Mouse (Mus musculus) frontal cortex, postnatal 10 days (tissue): ENCODE measurements around the gene Klkb1.
"Not testable (repeated sequence)": the region's sequence is repeated elsewhere in the genome, so short reads cannot be mapped to it uniquely, and the experiment has no call there.

Experiments
- DNase-seq, 2 experiments: peaks; one replicate each; pipeline ENCODE4 v3.0.0; 2022; ENCODE audit warnings: low spot score in 2 of 2, mixed read lengths in 1 of 2

Klkb1 gene

DNA sequence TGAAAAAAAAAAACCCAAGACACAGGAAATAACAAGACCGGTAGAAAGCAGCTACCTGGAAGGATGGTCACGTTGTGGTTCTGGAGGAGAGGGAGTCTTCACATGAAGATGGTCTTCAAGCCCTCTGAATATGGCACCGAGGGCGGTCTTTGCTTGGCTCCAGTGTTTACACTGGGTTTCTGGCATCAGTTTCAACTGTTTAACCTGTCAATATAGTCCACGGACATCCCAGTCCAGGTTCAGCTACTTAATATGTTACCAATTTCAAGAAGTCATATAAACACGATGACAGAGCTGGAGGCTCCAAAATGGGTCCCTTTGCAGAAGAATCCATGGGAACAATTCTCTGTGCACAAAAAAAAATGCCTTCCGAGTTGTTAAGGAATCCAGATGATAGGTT lies at the start of gene Klkb1:
Gene Klkb1 (minus strand): TSS at position 173 of the 400 bp plus-strand sequence.
- DNase-seq: no peak

DNA sequence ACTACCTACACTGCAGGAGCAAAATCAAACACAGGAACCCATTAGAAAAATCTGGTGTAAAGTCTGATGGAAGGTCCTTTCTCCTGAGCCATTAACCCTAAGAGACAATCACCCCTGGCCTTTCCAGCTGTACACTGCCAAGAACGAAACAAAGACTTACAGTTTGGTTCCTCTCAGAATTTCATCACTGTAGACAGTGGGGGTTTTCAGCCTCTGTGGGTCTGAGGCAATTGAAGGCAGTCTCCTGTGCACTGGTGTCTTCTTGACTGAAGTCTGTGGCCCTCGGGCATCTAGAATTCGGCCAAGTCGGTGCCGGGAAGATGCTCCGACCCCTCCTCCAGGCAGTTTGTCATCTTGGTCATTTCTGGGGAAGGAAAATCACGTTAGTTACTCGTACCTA lies 49.6 kb upstream of the Klkb1 start:
- DNase-seq: no peak

DNA sequence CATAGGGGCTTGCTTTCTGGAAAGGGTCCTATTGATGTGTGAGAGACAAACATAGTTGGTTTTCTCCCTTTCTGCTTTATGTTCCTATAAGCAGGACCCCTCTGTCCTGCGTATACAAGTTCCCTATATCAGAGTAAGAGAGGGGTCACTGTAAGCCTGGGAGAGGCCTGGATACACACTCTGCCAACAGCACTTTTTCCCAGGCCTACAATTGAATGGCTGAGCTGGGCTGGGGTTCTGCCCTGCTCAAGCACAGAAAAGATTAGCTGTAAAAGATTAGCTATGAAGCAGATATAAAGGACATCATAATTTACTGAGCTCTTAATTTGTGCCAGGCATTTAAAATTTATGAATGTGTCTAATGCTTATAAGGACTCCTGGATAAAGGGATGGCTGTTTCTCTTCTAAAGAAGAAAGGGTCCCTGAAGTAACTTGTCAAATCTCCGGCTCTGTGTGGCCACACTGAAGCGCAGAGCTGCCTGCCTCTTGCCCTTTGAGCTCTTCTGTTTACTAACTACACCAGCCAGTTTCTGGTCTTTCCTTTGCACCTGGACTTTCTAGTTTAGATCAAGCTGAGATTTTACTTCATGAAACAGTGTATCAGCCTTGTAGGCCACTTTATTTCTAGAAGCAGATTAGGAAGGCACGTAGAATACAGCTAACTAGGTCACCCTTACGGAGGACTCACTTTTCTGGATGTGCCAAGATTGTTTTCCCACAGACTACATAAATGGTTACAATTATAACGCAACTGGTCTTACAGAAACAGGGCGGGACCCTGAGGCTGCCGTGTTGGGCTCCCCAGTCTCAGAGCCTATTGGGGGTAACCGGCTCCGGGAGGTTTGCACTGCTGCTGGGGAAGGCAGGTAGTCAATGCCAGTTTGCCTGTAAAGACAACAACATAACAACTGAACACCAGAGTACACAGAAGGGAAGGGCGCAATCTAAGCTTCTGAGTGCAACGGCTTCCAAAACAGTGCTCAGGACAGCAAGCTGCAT lies 47.3 kb upstream of the Klkb1 start:
- DNase-seq: no peak

DNA sequence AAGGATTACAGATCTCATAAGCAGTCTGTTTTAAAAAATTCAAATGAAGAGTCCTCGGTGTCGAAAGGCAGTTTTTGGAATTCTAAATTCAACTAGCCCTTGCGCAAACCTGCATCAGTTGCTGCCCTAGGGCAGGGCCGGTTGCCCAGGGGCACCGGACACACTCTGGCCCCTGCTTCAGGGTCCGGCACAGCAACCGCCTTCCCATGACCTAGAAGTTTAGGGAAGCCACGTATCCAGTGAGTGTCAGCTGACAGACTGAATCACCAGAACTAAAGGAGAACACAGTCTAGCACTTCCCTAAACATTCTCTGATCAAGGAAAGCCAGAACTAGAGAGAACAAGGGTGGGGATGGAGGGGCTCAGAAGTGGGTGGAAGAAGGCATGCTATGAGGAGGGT lies 38.8 kb upstream of the Klkb1 start:
- peak in 1 of 2 experiments; percentile 9 for DNase-seq

DNA sequence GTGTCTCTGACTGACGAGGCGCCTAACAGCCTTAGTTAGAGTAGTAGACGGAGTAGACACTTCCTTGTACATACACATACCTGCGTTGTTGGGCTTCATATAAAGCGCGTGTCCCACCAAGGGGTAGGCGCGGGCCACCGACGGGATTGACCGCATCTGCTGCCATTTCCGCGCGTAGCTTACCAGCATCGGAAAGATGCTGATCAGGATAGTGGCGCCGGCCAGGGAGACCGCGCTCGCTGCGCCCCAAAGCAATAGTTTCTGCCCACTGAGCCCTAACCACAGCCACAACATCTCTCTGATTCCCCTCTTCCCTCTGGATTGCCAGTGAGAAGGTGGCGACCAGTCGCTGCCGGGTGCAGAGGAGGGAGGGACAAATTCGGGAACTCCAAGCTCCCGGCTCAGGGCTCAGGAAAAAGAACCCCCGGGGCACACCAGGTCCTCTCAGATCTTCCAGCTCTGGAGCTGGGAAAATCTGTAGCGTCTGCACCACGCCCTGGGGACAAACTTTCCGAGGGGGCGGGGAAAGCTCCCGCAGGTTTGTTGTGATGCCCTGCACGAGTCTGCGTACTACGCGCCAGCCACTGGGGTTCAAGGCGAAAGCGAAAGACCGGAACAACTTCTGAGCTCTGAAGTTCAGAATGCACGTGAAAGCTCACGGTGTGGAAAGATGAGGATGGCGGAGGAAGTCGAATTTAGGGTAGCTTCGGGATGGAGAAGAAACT lies 38.2 kb upstream of the Klkb1 start, which contains the start of gene Cyp4v3:
Gene Cyp4v3 (minus strand): TSS at position 532 of the 725 bp plus-strand sequence.
- DNase-seq: peak; percentile 25 to 37

DNA sequence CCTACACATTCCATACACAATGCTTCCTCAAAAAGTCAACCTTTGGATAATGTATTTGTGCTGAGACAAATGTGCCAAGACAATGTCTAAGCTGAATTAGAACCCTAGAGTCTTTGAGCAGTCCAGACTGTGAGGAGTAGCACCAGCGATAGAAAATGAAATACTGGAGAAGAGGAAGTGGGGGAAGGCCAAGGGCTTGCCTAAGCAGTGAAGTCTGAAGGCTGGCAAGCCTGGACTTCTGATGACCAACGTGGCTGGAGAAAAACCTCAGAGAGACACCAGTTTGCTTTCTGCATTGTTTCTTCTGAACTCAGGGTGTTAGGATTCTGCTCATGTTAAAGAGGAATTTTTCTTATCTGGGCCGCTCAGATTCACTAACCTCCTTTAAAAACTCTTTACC lies 36.2 kb upstream of the Klkb1 start:
- DNase-seq: no peak

DNA sequence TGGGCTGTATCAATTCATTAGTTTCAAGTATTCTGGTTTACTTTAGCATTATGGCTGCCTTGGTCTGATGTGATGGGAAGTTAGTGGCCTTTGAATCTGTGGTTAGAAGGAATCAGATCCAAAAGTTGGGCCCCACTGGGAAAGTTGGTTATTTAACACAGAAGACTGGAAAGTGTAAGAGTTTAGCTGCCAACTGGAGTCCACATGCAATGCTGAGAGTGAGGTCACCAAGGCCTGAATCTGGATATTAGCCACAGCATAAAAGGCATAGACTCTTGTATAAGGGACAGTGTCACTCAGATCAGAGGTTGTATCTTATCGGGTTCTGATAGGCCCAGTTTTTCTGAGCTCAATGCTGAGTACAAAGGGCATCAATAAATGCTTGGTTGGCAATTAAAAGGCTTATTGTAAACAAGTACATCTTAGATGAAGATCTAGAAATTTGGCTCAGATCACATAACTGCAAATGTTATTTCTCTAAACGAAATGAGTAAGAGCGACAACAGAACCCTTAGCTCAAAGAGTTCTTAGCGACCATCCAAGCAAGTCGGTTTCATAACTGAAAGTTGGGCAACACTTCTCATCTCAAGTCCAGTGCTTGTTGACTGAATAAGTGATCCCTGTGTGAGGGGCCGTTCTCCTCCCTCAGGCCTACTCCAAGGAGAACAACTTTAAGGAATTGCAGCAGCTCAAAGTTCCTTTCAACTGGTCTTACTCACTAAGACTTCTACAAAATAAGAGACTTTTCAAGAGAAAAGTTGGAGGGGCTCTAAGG lies 34.7 kb upstream of the Klkb1 start:
- DNase-seq: no peak

DNA sequence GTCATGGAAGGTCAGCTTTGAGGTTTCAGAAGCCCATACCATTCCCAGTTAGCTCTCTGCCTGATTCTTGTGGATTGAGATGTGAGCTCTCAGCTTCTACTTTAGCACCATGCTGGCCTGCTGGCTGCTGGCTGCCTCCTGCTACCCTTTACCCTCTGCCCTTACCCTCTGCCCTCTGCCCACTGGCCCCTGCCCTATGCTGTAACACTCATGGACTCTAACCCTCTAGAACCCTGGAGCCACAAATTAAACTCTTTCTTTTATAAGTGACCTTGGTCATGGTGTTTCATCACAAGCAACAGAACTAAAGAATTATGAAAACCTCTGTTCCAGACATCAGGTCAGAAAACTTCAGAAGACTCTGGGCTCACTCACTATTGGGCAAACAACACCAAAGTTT lies 32.4 kb upstream of the Klkb1 start:
- not testable (repeated sequence) for DNase-seq

DNA sequence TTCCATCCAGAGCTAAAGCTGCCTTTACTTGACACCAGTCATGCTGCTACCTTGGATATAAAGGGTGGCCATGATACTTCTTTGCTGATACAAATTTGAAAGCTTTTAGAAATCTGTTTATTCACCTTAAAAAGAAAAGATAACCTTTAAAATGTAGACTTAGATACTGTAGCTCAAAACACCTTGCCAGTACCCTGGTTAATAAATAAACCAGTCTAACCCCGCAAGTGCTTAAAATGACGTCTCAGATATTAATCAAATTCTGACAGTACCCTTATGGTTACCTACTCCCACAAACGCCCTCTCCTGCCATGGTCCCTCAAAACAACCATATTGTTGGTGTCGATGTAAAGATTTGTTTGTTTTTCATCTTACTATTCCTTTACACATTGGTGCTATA lies 29.5 kb upstream of the Klkb1 start:
- DNase-seq: no peak

DNA sequence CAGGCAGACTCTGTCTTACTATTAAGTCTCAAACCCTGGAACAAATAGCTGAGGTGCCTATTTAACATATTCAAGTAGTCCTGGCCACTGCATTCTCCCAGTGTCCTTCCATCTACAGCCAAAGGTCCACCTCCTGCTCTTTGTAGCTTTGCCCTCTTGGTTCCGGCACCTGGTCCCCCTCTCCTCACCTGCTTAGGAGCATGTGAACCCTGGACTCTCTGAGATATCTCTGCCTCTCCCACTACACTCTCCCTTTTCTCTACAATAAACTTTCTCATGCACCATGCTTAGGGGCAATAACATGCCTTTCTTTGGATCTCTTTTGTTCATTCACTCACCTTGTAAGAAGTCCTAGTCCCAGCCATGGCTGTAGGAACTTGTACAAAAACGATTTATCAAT lies 26.7 kb upstream of the Klkb1 start:
- DNase-seq: no peak

DNA sequence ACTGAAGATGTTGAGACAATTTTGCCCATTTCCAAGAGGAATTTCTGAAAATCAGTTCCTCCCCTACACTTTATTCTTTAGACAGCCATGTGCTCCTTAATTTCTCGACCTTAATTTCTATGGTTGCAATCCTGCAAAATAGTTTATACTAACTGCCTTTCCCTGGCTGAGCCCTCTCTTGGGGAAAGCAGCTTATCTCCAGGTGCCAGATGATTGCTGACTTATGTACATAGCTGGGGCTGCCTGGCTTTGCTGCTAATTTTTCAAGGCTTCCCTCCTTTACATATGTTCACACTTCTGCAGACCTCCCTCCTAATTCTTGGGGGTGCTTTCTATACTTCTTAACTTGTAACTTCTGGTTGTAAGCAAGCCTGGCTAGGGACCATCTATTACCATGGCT lies 26.3 kb upstream of the Klkb1 start:
- no peak for DNase-seq

DNA sequence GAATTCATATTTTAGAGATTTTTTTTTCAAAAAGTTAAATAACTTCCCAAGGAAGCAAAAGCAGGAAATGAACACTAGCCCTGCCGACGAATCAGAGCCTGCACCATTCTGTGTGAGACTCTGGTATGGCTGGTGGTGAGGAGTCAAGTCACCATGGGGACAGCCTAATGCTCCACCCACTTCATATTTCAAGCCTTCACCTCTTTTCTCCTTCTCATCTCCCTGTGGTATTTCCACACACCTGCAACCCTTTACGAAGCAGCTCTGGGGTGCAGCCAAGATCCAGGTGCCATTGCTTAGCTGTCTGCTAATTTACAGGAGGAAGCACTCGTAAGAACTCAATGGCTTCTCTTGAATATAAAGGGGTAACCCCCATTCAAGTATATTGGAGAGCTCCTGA lies 16.3 kb upstream of the Klkb1 start:
- DNase-seq: no peak

DNA sequence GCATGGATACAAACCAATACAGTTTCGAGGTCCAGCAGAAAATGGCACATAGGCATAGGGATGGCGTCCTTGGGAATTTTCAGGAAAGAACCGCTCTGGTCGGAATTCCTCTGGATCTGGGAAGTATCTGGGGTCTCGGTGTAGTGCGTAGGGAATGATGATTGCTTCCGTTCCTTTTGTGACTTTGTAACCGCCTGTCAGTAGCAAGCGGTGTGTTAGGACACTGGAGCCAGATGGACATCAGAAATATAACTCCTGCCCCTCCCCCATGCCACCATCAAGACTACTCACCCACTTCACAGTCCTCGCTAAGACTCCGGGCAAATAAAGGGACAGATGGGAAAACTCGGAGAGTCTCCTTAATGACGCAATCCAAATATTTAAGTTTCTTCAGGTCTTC lies 13.7 kb upstream of the Klkb1 start, which contains the start of gene Gm45753:
Gene Gm45753 (minus strand): TSS at position 101 of the 400 bp plus-strand sequence.
- DNase-seq: no peak

DNA sequence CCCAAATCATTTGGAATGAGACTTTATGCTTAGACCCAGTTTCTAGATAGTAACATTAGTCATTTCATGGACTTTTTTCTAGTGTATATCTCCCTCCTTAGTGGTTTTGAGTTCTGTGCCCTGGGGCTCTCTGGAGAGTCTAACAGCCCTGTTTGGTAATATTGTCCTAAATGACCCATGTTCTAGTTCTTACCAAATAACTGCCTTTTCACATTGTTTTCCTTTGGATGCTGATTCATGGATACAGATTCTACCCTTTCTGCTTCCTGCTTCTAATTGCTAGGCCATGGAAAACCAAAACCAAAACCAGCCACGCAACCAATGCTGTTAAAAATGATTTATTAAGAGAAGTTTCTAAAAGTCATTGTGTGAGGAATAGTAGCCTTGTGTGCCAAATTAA lies 10.8 kb upstream of the Klkb1 start:
- no peak for DNase-seq

DNA sequence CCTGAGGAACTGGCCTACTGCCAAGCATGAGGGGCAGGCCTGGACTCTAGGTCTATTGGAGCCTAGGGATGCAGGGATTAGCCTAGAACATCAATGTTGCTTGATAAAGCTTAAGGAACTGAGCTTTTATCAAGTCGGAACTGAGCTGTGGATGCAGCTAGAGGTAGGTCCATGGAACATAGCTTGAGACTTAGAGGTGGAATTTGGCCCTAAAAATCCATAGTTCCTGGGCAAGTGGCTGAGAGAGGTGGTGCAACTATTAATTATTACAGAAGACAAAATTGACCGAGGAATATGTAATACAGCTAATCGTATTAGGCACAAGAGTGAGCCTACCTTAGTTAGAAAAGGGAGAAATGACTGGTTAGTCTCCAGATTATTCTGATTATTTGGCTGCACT lies 9.7 kb upstream of the Klkb1 start:
- DNase-seq: no peak

DNA sequence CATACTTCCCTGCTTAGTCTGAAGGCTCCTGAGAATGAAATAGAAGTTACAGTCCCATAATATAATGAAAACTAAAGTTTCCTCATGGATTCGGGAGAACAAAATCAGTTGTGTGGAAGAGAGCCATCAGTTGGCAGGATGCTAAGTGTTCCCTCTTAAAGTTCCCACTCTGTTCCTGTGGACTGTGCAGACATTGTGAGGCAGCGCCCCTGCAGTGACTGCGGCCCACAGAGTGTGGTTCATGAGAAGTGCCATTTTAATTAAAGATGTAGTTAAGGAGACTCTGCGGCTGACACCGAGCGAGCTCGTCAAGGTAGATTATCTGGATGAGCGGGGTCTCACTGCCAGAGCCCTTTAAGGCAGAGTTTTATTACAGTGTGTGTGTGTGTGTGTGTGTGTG lies 7.7 kb upstream of the Klkb1 start:
- DNase-seq: no peak

DNA sequence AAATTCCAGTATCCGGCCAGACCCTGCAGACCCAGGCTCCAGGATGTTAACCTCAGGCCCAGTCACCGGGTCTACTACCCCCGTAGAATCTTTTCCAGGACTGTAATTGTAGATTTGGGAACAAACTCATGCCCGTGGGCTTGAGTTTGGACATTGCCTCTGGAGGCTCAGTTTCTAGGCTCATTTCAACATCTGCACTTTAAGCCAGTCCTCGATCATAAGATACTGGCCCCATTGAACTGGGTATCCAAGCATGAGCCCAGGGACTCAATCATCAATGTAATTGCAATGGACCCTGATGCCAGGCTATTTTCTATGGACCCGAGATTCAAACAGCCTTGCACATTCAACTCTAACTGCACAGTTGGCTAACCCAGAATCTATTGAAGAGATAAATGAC lies 617 bp upstream of the Klkb1 start:
- DNase-seq: no peak

DNA sequence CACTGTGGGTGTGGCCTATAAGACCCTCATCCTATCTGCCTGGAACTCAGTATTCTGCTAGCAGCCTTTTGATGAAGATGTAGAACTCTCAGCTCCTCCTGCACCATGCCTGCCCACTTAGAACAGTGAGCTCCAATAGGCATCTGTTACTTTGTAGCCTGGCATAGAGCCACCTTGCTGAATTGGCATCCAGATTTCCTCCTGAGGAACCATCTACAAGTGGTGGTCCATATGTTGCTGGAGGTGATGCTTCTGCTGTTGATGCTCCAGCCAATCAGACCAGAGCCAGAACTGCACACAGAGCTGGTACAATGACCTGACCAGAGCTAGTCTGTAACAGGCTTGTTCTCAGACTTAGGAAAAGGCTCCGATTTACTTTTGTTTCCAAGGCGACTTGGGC lies 2.9 kb downstream of the Klkb1 start:
- no peak for DNase-seq

DNA sequence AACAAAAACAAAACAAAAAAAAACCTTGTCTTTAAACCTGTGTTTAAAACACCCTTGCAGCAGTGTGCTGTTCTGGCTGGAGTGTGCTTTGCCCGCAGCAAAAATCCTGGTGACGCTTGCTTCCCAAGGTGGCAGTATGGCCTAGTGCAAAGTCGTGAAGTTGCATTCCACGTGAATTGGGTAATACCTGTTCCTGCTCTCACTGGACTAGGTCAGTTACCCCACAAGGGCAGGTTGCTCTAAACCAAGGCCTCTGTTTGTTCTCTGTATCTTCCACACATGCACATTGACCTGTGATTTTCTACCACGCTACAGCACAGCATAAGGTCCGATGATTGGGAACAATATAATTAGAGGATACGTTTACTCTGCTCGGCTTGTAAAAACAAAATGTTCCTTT lies 13.0 kb downstream of the Klkb1 start:
- DNase-seq: no peak

DNA sequence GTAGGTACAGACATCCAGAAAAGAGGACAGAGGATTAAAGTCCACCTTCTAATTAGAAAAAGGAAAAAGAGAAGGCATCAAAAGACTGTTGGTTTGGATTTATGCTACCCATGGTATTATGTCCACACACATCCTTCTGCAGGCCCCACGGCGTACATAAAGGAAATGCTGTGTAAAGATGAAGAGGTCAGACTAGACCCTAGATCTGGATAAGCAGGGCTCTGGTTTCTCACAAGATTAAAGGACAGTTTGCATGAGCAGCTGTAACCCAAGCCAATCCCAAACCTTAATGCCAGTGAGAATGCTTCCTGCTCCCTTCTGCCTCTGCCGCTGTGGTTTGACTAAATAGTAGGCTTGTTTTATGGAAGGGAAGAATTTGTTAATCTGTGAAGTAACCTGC lies 17.2 kb downstream of the Klkb1 start:
- no peak for DNase-seq

DNA sequence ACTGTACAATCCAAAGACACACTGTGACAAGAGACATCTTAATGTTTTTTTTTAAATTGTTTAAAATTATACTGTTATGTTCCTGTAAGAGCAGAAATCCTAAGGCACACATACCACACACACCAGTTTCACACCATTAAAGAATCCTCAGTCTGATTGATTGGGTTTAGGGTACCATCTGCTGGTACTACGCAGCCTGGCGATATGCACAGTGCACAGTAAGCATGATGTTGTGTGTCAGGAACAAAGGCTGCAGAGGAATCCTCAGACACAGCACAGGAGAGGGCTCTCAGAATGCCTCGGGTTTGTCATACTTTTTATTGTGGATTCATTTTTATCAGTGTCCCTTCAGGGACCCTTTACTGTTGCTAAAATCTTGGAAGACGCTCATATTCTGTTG lies 20.3 kb downstream of the Klkb1 start:
- DNase-seq: no peak

DNA sequence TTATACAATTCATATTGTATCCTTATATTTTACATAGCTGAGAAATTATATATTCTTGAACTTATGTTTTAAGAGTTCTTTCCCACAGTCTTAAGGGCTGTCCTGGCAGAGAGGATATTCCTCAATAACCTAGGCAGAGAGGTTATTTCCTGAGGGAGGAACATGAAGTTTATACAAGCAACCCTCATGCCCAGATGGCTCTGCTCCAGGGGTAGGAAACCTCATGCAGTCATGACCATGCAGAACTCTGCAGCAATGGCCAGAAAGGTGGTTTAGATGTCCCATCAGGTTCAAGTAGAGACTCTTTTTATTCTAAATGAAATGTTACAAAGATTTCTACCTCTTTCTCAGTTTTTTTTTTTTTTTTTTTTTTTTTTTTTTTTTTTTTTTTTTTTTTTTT lies 25.6 kb downstream of the Klkb1 start:
- DNase-seq: no peak
